ENCODE assay signal across 8 mouse cellular contexts in the genomic region with DNA sequence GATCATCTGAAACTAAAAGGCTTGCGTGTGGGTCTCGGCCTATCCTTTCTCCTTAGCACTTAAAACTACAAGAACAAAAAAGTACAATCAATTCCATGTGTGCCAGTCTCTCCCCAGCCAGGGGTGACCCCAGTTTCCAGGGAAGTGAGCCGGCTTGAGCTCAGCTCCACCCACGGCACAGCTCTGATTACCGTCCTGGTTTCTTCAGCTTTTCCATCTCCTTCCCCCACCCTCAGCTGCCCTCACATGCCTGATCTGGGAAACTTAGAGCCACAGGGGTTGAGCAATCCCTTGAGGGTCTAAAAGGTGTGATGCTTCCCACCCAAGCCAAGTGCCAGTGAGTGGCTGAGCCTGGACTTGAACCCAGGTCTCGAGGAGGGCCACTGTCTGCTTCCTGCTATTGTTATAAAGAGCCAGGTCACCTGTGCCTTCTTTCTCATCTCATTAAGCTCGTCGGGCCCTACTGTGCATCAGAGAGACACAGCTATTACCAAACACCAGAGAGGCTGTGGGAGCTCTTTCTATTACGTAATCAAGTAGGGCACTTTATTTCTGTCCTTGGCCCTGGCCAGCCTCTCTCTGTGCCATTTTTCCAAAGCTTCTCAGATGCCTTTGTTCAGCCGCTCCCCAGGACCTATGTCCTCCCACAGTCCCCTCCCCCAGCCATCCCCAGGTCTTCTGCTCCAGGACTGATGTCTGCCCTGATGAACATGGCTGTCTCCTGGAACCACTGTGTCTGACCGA. TPM values are rescaled to one million over a fixed set of nuclear protein-coding genes. Genes with fewer than 3 reads are reported as not detected.
DNase-seq lines count a peak whose midpoint lies in the region; ATAC-seq and TF ChIP-seq lines count a peak whose summit lies in the region.
"Had no signal": no experiment of that assay in that cellular context is flagged by ENCODE, and none has a peak within 500 bp of the region (broad histone marks: within the 10 kb centered on the region; RNA-seq: fewer than 3 reads in every experiment).

No protein-coding gene starts in this region.

- 80% methylated on average over 11 of the region's 11 CpGs for WGBS in kidney, adult 2 months

- H3K4me1 ChIP-seq in kidney, adult 2 months (ENCODE audit: control insufficient read depth, insufficient read depth, low read length) = no peaks in the 10 kb centered on the region

- no peak overlapping the region for H3K27ac ChIP-seq in kidney, adult 2 months (ENCODE audit: insufficient read depth, low read depth, low read length)

- ATAC-seq in frontal cortex, adult (ENCODE audit: low TSS enrichment) = peak; percentile 39; the same call in 1 of the 2 replicates

- H3K36me3 ChIP-seq in kidney, adult 2 months (ENCODE audit: control insufficient read depth, insufficient read depth, low read length) = no peaks in the 10 kb centered on the region

- H3K4me3 ChIP-seq in kidney, adult 2 months (ENCODE audit: insufficient read depth, low read depth, low read length) = no peak overlapping the region

- no peak for TF ChIP-seq POLR2A in kidney, adult 2 months (IDR thresholded peaks at IDR 0.05; ENCODE audit: low read depth, low read length)

- no peak for DNase-seq in frontal cortex, adult 2 months (ENCODE audit: extremely low spot score in 1 of 2, low spot score in 1 of 2)
- DNase-seq in 3T3-L1 (ENCODE audit: low read depth, low spot score) (peak; percentile 34), NIH3T3 (ENCODE audit: low read depth) (peak; percentile 79)
- peak; percentile 74 for DNase-seq in fibroblast of lung, adult 2 months (ENCODE audit: low read depth)
- no peak for DNase-seq in kidney, adult 2 months
- no peak for DNase-seq in gastrocnemius, postnatal 4 days (ENCODE audit: low spot score in 2 of 2)

- no peak for TF ChIP-seq CTCF in kidney, adult 2 months (conservative IDR thresholded peaks at IDR 0.05; ENCODE audit: insufficient read depth, insufficient read length, low read depth, low read length)

- H3K27me3 ChIP-seq in kidney, adult 2 months (replicated peaks; ENCODE audit: control insufficient read depth, insufficient read depth, low read length) = no peaks in the 10 kb centered on the region

RNA-seq across cellular contexts. Expression of a gene that starts 2.5 kb away (rescaled TPM):
- 1.1 and 1.3 TPM in 2 replicates for polyA plus RNA-seq in frontal cortex, adult 2 months (2012; rRNA removed)
- 0.79 and 1.1 TPM in 2 replicates for polyA plus RNA-seq in kidney, adult 2 months (2012; rRNA removed)
- 10 to 100 TPM; 40.2 to 50.7 TPM for total RNA-seq in gastrocnemius, postnatal 4 days (2021)
- total RNA-seq: hematopoietic stem cell, adult 5-6 weeks had no signal

RNA-seq across cellular contexts. Expression of a gene that starts 34.1 kb away (rescaled TPM):
- 68.2 and 68.7 TPM in 2 replicates for polyA plus RNA-seq in frontal cortex, adult 2 months (2012; rRNA removed)
- polyA plus RNA-seq in kidney, adult 2 months (2012; rRNA removed) = 48.4 and 64.4 TPM in 2 replicates
- total RNA-seq in gastrocnemius, postnatal 4 days (2021) = 10 to 100 TPM; 34.2 to 34.4 TPM

RNA-seq across cellular contexts. Expression of a gene that starts 36.4 kb away (rescaled TPM):
- 327 and 355 TPM in 2 replicates for polyA plus RNA-seq in frontal cortex, adult 2 months (2012; rRNA removed)
- polyA plus RNA-seq in kidney, adult 2 months (2012; rRNA removed) = 208 and 218 TPM in 2 replicates
- total RNA-seq in gastrocnemius, postnatal 4 days (2021) = 100 to 1,000 TPM; 230 to 262 TPM

Comparison
In these comparisons a context has a peak if more than half of its experiments do, and no peak if none do; other contexts are left out.
1. DNase-seq: peak in 3T3-L1 (single experiment), NIH3T3 (single experiment) and fibroblast of lung, adult 2 months (single experiment); none in frontal cortex, adult 2 months (0 of 2), kidney, adult 2 months (single experiment) and gastrocnemius, postnatal 4 days (0 of 2).